Mouse (Mus musculus): ENCODE data around the gene Gm49510.

Gene Gm49510

DNA sequence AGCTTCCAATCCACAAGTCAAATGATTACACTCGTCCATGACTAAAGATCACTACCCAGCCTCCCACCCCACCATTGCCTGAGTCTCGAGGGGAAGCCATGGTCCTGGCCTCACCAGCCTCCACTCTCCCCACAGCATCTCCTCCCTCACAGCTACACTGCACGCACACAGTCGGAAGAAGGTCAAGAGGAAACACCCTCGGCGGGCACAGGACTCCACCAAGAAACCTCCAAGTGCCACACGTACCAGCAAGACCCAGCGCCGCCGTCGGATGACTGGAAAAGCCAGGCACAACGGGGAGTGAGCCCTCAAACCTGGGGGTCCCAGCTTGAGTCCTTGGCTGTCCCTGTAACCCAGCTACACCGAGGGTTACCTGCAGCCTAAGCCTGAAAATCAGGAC is 40.9 kb downstream of the Gm49510 start:
- in situ Hi-C loops (cut with MboI, MseI): no loop called here

DNA sequence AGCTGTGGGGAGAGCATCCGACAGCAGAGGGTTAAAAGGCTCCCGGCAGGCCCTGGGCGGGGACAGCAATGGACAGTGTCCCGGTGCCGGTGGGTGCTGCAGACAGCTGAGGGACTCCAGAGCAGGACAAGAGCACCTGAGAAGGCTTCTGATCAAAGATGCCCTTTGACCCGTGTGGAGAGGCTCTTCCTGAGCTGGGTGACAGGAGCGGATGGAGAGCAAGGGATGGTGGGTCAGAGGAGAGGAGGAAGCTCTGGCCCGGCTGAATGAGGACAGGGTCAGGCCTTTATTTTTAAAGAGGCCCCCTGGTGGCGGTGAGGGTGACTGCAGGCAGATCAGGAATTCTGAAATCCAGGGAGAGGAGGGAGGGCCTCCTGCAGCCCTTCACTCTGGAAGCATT is 43.2 kb downstream of the Gm49510 start:
- in situ Hi-C loops (cut with MboI, MseI): no loop called here

GRCm38 (mm10) chr15:78946232-78946631 is 46.8 kb downstream of the Gm49510 start:
- in situ Hi-C loops (cut with MboI, MseI): no loop called here

DNA sequence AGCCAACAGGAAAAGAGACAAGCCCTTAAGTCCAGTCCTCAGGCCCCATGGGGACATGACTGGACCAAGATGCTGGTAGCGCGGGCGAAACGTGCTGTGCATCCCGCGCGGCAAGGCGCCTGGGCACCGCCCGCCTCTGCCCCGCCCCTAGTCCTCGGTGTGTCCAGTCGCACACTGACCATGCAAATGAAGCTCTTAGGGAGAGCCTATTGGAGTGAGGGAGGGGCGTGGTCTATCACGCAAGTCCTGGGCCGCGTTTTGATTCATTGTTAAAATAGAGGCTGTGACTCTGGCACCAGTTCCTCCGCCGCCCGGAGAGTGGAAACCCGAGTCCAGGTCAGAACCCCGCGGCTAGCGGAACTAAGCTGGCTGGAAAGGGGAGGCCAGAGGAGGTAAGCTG is 48.2 kb downstream of the Gm49510 start, which contains the start of gene Triobp:
Gene Triobp (plus strand): TSS at position 68 of the 400 bp plus-strand sequence.
- in situ Hi-C loops (cut with MboI, MseI): no loop called here

DNA sequence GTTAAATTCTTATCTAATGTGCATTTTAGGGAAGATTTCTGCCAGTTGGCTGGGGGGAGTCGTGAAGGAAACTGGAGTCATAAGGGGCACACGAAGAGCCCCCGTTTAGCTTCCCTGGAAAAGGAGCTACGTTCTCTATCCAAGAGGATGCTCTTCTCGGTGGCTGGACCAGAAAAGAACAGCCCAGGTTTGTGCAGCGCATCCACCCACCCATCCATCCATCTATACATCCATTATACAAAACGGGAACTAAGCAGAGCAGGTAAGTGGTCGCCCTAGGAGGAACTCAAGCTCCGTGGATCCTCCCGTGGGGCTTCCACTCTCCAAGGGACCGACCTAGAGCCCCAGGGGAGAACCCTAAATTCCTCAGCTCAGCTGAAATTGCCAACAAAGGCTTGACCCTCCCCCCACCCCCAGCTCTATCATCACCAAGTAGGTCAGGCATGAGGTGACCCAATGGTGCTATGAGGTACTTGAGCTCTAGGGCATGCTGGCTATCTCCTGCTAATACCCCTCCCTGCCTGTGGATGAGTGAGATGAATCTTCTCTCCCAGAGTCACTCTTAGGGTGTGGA is 48.8 kb downstream of the Gm49510 start:
- in situ Hi-C loops (cut with MboI, MseI): no loop called here

- in situ Hi-C loops (cut with MboI, MseI): no loop called here
Observed at GRCm38 (mm10) chr15:78948883-78949282, 49.4 kb downstream of the Gm49510 start.

GRCm38 (mm10) chr15:78955663-78956062 is 56.2 kb downstream of the Gm49510 start:
- in situ Hi-C loops (cut with MboI, MseI): no loop called here

DNA sequence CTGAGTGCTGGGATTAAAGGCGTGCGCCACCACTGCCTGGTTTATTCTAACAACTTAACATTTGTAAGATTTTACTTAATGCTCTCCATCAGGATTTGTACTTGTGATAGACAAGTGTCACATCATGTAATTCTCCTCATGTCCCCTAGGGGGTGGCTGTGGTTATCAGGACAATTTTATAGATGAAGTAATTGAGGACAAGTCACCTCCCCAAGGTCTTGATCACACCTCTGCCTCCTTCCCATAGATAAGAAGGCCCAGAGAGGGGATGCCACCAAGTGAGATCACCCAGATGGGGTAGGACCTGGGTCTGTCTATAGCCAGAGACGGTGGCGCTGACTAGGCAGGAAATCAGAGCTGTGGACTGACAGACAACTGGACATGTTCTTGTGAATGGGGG is 56.9 kb downstream of the Gm49510 start:
- in situ Hi-C loops (cut with MboI, MseI): no loop called here

DNA sequence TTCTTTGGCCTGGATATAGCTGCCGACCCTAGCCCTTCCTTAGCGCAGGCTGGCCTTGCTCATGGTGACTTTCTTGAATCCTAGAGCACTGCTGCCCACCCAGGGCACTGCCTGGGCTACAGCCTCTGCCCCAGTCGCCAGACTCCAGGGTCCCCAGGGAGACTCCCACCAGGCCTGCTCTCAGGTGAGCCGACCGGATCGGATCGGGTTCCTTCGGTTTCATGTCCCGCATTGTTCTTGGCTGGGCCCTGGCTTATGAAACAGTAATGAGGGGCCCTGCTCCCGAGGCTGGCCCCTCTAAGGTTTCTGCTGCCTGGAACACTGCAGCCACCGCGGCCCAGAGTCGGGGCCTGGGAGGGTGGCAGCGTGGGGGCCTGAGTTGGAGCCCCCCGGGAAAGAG is 57.6 kb downstream of the Gm49510 start:
- in situ Hi-C loops (cut with MboI, MseI): no loop called here

DNA sequence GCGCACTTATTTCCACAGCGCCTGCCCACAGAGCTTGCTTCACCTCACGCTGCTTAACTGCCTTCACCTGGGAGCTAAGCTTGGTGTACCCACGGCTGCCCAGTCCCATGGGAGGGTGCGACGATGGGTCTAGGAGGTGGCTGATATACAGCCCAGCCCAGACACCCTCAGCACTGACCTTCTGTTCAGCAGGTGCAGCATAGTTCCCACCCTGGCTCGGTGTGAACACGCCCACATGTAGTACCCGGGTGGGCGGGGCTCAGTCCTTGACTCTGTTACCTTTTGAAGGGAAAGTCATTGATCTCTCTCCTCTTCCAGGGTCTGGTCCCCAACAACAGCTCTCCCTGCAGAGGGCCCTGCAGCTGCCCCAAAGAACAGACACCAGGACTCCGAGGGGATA is 60.1 kb downstream of the Gm49510 start:
- in situ Hi-C loops (cut with MboI, MseI): no loop called here

DNA sequence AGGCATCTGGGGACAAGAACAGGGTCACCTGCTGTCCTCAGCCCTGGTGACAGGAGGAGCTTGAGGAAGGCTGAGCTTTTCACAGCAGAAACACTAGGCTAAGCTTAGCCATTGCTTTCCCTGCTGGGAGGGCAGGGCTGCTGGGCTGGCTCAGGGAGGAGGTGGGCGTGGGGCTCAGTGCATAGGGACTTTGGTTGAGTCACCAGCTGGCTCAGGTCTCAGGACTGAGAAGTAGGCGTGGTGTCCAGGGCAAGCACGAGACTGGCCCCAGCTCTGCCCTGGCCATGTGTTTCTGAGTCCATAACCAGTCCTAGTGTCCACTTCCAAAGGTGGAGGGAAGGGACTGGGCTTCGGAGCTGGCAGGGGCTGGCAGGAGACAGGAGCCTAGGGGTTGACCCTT is 60.6 kb downstream of the Gm49510 start:
- in situ Hi-C loops (cut with MboI, MseI): no loop called here

DNA sequence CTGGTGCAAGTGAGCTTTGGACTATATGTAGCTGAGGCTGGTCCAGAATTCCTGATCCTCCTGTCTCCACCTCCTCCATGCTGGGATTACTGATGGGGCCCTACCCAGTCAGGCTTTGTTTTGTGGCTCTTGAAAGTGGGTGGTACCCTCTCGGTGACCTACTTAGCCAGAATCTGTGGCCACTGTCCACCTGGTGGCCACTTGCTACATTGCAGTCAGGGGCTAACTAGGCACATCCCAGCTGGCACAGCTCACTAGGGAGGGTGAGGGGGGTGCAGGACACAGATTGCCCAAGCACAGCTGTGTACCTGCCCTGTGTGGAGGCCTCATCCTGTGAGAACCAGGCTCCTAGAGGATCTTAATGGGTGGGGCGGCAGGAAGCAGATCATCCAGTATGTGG is 63.4 kb downstream of the Gm49510 start:
- in situ Hi-C loops (cut with MboI, MseI): no loop called here
